Mouse (Mus musculus): ENCODE results near the gene Ndufs4. TPM values are rescaled to one million over a fixed set of nuclear protein-coding genes. Genes with fewer than 3 reads are reported as not detected.
"Not testable (repeated sequence)": the region's sequence is repeated elsewhere in the genome, so short reads cannot be mapped to it uniquely, and the experiment has no call there.

Gene Ndufs4
- total RNA-seq, 4 experiments from 2014 or later = 594 to 617 (median 604) TPM

DNA sequence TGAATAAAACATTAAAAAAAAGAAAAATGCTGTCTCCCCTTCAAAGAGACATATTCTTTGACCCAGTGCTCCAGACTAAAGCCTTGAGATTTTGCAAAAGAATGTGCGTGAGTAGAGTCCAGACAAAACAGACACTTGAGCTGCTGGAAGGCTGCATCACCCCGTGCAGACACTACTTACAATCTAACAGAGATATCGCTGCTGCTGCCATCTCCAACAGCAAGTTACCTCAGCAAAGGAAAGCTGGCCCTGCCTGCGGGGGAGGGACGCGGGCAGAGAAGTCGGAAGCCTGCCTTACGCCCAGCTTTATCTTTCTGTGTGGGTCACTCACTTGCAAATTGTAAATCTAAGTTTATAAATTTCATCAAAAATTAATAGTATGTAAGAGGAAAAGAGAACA, 45.1 kb downstream of the Ndufs4 start:
- DNase-seq (ENCODE audit: low spot score) = no peak

GRCm38 (mm10) chr13:114319835-114320389, 68.1 kb downstream of the Ndufs4 start:
- no peak for DNase-seq (ENCODE audit: low spot score)

DNA sequence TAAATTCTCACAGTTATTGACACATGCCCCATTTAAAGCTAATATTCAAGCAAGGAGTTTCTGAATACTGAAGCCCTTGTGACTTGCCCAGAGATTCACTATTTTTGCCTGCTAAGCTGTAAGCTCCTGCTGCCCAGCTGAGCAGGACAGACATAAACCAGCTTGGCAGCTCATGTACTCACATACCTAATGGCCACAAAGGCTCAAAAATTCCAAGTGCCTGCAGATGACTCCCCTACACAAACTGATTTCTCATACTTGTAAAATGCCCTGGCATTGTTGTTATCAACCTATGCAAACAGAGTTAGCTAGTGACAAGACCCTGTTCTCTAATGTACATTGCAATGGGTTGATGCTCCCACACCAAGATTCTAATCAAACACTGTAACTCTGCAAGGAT, 68.9 kb downstream of the Ndufs4 start:
- DNase-seq (ENCODE audit: low spot score) = no peak

DNA sequence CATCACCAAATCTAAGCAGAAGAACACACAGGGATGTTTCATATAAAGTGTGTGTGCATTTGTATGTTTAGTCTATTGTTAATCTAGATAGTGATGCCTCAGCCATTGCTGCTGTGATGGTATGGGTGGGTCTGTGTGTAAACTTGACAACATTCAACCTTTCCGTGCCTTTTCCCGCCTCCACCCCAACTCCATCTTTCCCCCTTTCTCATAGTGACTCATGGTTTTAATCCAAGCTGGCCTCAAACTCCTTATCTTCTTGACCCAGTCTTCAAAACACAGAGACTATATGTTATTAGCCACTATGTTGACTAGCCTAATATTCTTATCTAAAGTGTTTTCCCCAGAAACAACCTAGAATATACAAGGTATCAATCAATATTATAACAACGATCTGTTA, 72.7 kb downstream of the Ndufs4 start:
- no peak for DNase-seq (ENCODE audit: low spot score)

- DNase-seq (ENCODE audit: low spot score) = no peak
These were observed 73.1 kb downstream of the Ndufs4 start for GRCm38 (mm10) chr13:114314953-114315352.

GRCm38 (mm10) chr13:114310591-114310990, 77.5 kb downstream of the Ndufs4 start:
- DNase-seq (ENCODE audit: low spot score) = no peak

- no peak for DNase-seq (ENCODE audit: low spot score)
These were observed 83.4 kb downstream of the Ndufs4 start for GRCm38 (mm10) chr13:114304684-114305083.

GRCm38 (mm10) chr13:114303466-114304175, 84.4 kb downstream of the Ndufs4 start:
- DNase-seq (ENCODE audit: low spot score) = no peak

GRCm38 (mm10) chr13:114297761-114298160, 90.3 kb downstream of the Ndufs4 start:
- DNase-seq (ENCODE audit: low spot score) = no peak

GRCm38 (mm10) chr13:114296556-114296955, 91.5 kb downstream of the Ndufs4 start:
- DNase-seq (ENCODE audit: low spot score) = no peak

DNA sequence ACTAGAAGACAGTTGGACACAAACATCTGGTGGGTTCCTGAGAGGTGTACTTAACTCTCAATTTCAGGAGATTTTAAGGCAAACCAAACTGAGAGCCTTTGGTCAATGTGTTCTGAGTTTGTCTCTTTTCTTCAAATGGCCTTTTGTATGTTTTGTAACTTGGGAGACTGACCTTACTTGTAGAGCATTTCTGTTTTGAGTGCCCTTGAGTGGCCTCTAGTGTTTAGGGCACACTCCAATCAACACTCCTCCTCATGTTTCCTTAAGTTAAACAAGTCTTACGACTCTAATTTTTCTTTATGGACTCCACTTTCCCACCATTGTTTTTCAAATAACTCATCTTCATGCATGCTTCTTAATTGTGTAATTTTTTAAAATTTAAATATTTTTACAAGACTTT, 98.6 kb downstream of the Ndufs4 start:
- no peak for DNase-seq (ENCODE audit: low spot score)

GRCm38 (mm10) chr13:114288511-114288910, 99.5 kb downstream of the Ndufs4 start:
- DNase-seq (ENCODE audit: low spot score) = peak; percentile 26

DNA sequence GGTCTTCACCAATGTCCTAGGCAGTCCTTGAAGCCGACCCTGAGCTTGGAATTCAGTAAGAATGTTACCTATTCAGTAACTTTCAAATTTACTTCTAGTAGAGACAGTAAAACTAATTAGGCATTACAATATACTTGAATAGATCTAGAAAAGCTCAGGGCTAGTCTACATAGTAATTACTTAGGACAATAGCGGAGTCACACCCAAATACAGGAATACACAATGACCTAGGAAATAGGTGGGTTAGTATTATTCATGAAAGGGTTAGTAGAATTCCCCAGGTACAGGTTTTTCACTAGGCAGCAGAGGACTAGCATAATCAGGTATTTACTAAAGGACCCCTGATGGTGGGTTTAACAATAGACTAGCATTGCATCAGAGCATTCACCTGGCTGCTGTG, 109.4 kb downstream of the Ndufs4 start:
- DNase-seq (ENCODE audit: low spot score) = not testable (repeated sequence)

DNA sequence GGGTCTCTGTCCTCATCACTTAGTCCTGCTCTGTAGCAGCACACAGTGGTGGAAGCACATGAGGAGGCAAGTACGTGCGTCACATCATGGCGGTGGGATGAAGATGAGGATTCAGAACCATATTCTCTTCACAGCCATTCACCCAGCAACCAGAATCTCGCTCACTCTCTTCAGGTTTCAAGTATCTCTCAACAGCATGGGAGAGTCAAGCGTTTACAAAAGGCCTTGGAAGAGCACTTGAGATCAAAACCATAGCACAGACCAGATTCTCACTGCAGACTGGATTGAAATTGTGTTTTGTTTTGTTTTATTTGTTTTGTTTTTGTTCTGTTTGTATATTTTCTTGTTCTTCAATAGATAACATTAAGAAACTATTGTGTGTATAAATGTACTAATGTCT, 110.8 kb downstream of the Ndufs4 start:
- no peak for DNase-seq (ENCODE audit: low spot score)

GRCm38 (mm10) chr13:114271410-114272105, 116.5 kb downstream of the Ndufs4 start:
- no peak for DNase-seq (ENCODE audit: low spot score)

GRCm38 (mm10) chr13:114267741-114268140, 120.3 kb downstream of the Ndufs4 start:
- DNase-seq (ENCODE audit: low spot score) = no peak

DNA sequence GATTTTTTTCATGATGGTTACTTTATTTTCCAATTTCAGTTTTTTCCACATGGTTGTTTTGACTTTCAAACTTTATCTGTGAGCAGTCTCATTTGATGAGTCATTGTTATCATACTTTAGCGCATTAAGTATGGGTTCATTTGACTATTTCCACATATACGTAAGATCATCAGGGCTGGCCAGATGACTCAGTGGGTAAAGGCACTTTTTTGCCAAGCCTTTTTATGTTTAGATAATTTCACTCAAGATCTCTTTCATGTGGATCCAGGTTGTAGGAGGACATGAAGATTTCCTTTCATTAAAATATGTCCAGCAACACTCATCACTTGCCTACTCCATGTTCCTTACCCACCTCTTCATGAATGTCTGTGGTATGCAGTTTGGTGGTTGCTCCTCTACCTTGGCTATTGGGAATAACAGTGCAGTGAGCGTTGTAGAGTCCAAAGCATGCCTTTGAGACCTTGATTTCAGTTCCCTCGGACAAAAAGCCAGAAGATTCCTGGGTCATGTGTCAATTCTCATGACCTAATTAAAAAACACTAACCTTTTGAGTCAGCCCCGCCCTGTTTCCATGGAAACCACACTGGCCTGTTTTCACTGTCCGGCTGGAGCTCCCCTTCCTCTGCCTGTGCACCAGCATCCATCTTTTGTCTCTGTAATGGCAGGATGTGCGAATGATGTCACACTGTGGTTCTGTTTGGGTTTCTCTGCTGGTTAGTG, 127.4 kb downstream of the Ndufs4 start:
- DNase-seq (ENCODE audit: low spot score) = no peak

- DNase-seq (ENCODE audit: low spot score) = no peak
These were observed 133.4 kb downstream of the Ndufs4 start for GRCm38 (mm10) chr13:114254697-114255096.
